Mouse (Mus musculus) cerebellum, adult 2 months (tissue): ENCODE measurements around the gene Tbc1d16. TPM values are rescaled to one million over a fixed set of nuclear protein-coding genes. Genes with fewer than 3 reads are reported as not detected.

Experiments used
- DNase-seq, 2 experiments: peaks; one replicate each; pipeline ENCODE4 v3.0.0; 2021
- H3K27ac ChIP-seq: fragments of 200-500 bp; 2 replicates; pipeline ENCODE4 v1.5.1; 2012; ENCODE audit warnings: low read length, control low read depth, inconsistent platforms; ENCODE audit not compliant: insufficient read depth
- H3K27me3 ChIP-seq: fragments of 200-500 bp; 2 replicates; pipeline ENCODE4 v1.6.1; 2012; ENCODE audit warnings: inconsistent platforms, mild to moderate bottlenecking, low read length, moderate library complexity; ENCODE audit not compliant: control insufficient read depth, insufficient read depth
- H3K4me1 ChIP-seq: fragments of 200-500 bp; 2 replicates; pipeline ENCODE4 v1.6.1; 2011; ENCODE audit warnings: low read length; ENCODE audit not compliant: control insufficient read depth, insufficient read depth
- H3K4me3 ChIP-seq: fragments of 200-500 bp; replicated peaks from 2 replicates; pipeline ENCODE3; 2011; ENCODE audit warnings: mild to moderate bottlenecking, low read depth, low read length, control low read depth; ENCODE audit not compliant: insufficient read depth
- CTCF ChIP-seq: fragments of 200-500 bp; IDR thresholded peaks from 2 replicates; pipeline ENCODE4 v1.5.1; 2011; ENCODE audit warnings: low read depth, mild to moderate bottlenecking, control low read depth, low read length, moderate library complexity, borderline replicate concordance; ENCODE audit not compliant: insufficient read depth
- POLR2A ChIP-seq: fragments of 200-500 bp; IDR thresholded peaks from 2 replicates; pipeline ENCODE4 v1.6.1; 2011; ENCODE audit warnings: low read length, control low read depth, borderline replicate concordance; ENCODE audit not compliant: insufficient read depth
- WGBS: fragments of 180-500 bp; shearing (Covaris S2); methylation state at CpG from one replicate; pipeline ENCODE4 v1.1.7; 2018; 5-methylcytosine and 5-hydroxymethylcytosine counted together
- polyA plus RNA-seq: library from polyadenylated mRNA; depleted of rRNA; stranded (reverse); fragments of >200 nt; gene quantifications from 2 replicates; pipeline ENCODE4 v1.2.3, GENCODE M21; 2012

Tbc1d16 gene
- polyA plus RNA-seq, 1 experiment: 32.5 TPM

DNA sequence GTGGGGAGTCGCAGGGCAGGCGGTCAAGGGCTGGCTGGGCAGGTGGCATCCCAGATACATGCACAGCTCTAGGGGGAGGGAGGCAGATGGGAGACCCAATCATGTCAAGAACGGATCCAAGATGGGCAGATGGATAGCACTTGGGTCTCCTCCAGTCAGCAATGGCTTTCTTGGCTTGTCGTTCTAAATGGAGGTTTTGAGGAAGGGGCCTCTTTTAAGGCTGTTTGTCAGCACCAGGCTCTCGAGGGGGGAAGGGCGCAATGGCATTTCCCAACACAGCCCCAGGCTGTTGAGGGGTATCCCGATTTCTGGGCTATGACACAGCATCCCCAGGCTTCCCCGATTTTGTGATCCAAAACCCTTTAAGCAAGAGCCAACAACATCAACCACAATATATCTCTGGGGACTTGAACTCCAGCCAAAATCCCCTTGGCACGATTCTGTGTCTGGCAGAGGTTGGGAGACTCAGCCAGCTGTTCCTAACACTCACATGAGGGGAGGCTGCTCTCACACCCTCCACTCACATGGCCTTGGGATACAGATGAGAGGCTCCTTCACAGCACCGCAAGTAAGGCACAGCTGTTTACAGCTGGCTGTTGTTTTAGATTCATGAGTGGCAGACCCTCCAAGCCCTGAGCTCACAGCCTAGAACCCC is 18.8 kb downstream of the Tbc1d16 start:
- 12% methylated on average over 10 of the region's 10 CpGs for WGBS
- Histone ChIP-seq H3K4me3 (peak overlapping the region; percentile 47), H3K27ac (peak overlapping the region; percentile 31), H3K27me3 (no peaks in the 10 kb centered on the region), H3K4me1 (peaks cover 57% of the 10 kb centered on the region)
- DNase-seq: peak; percentile 75 to 82
- TF ChIP-seq POLR2A (no peak), CTCF (no peak)

DNA sequence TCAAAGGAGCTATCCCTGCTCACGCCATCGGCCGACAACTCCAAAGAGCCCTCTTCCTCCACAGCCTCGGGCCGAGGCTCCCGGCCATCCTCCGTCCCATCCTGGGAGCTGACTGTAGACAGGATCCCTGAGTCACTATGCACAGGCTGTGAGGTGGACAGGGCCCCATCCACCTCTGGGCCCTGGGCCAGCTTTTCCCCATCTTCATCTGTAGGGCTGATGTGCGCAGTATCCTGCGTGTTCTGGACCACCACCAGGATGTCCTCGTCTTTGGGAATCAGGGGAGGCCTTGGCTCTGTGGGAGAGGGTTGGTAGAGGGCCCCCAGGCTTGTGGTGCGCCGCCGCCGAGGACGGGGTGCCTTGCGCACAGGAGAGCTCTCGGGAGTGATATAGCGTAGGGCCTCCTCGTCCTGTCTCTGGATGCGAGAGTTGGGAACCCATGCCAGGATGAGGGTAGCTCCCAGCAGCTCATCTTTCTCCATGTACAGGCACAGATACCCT is 19.4 kb downstream of the Tbc1d16 start:
- DNase-seq: no peak
- peaks cover 52% of the 10 kb centered on the region for H3K4me1 ChIP-seq
- H3K27ac ChIP-seq: peak overlapping the region; percentile 31
- TF ChIP-seq CTCF: no peak
- no peak for TF ChIP-seq POLR2A
- no peaks in the 10 kb centered on the region for H3K27me3 ChIP-seq
- H3K4me3 ChIP-seq: peak overlapping the region; percentile 1
- WGBS: 31% methylated on average over 20 of the region's 20 CpGs

DNA sequence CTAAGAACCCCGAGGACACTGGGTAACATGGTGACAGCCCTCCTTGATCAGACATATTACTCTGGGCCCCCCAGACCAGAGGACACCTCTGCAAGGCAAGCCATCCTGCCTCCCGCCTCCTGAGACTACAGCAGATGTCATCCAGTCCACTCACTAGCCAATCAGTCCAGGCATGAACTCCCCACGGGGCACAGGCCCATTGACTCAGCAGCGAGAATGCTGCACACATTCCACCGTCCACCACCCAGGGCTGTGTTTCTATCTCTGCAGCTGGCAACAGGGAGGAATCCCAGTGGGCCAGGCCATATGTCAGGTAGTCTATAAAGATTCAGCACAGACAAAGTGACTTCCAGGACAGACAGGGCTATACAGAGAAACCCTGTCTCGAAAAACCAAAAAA is 20.3 kb downstream of the Tbc1d16 start:
- Histone ChIP-seq H3K27me3 (no peaks in the 10 kb centered on the region), H3K4me3 (no peak overlapping the region), H3K27ac (no peak overlapping the region), H3K4me1 (peaks cover 46% of the 10 kb centered on the region)
- no peak for DNase-seq
- WGBS: 21% methylated on average over 6 of the region's 6 CpGs
- TF ChIP-seq POLR2A (no peak), CTCF (no peak)

DNA sequence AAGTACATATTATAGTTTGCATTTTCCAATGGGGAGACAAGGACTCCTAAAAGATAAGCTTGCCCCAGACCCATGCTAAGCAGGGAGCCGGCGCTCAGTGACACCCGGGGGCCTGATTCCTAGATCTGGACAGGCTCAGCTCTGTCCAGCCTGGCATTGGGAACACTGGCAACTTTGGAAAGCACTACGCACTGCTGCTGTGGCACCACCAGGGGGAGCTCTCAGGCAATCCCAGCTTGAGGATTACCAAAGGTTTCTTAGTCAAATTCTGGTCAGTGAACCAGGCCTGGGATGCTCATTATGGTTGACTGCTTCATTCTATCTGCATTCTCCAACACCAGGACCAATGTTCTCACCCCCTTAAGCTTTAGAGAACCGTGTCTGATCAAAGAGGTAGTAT is 21.7 kb downstream of the Tbc1d16 start:
- WGBS: 11% methylated on average over 5 of the region's 5 CpGs
- Histone ChIP-seq H3K27ac (no peak overlapping the region), H3K27me3 (no peaks in the 10 kb centered on the region), H3K4me3 (no peak overlapping the region), H3K4me1 (peaks cover 44% of the 10 kb centered on the region)
- TF ChIP-seq CTCF (peak; percentile 94), POLR2A (no peak)
- DNase-seq: peak; percentile 81 to 87

DNA sequence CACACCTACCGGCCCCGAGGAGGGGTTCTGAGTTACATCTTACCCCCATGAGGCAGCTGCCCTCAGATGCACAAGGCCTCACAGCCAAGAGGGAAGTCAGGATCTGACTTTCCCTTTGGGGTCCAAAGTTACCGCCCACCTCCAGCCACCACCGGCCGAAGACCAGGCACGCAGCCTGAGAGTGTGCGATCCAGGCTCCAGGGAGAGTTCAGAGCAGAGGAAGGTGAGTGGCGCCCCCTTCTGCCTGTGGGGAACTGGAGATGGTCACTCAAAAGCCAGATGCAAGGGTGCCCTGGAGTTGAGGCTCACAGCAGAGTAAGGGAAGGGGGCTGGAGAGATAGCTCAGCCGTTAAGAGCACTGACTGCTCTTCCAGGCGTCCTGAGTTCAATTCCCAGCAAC is 22.6 kb downstream of the Tbc1d16 start:
- no peak overlapping the region for H3K4me3 ChIP-seq
- 77% methylated on average over 10 of the region's 10 CpGs for WGBS
- H3K27me3 ChIP-seq: no peaks in the 10 kb centered on the region
- H3K4me1 ChIP-seq: peaks cover 44% of the 10 kb centered on the region
- 0 out of 2 replicates have a peak, but pooled peaks have one; percentile 15 for TF ChIP-seq CTCF
- TF ChIP-seq POLR2A: no peak
- DNase-seq: no peak
- H3K27ac ChIP-seq: no peak overlapping the region

DNA sequence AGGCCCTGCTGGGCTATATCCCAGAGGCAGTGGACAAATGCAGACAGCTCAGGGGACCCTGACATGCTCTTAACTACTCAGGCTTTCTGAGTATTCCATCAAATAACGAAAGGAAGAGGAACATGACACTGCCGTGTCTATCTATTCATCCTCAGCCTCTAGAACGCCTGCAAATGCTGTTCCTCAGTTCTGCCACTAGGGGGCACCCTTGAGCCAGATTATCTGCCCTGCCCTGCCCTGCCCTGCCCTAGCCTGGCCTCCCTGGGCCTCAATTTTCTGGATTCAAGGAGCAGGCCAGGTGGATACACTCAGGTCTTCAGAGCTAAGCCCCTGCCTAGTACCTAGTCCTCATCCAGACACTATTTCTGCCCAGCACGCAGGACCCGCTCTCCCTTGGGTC is 24.9 kb downstream of the Tbc1d16 start:
- TF ChIP-seq CTCF: peak; percentile 78
- no peak for TF ChIP-seq POLR2A
- peaks cover 34% of the 10 kb centered on the region for H3K4me1 ChIP-seq
- no peaks in the 10 kb centered on the region for H3K27me3 ChIP-seq
- WGBS: 50% methylated on average over 5 of the region's 5 CpGs
- peak in 1 of 2 experiments; percentile 58 for DNase-seq
- no peak overlapping the region for H3K4me3 ChIP-seq
- H3K27ac ChIP-seq: no peak overlapping the region

DNA sequence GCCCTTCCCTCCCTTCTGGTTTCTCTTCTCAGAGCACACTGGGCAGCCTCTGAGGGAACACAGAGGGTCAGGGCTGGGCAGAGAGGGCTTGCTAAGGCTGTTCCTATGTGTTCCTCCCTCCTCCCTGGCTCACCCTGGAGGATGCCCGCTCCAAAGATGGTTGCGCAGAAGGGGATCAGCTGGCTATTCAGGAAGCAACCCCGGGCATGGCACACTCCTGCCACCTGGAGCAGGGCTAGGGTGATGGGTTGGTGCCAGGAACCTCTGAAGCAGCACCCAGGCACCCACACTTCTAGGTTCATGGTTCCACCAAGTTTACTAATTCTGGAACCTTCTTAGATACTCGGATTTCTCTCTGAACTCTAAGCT is 29.1 kb downstream of the Tbc1d16 start:
- TF ChIP-seq CTCF: no peak
- no peak for TF ChIP-seq POLR2A
- WGBS: 21% methylated on average over 4 of the region's 4 CpGs
- H3K27me3 ChIP-seq: no peaks in the 10 kb centered on the region
- H3K27ac ChIP-seq: 0 out of 2 replicates have a peak overlapping the region, but pooled peaks have one; percentile 62
- no peak for DNase-seq
- H3K4me1 ChIP-seq: peaks cover 26% of the 10 kb centered on the region
- no peak overlapping the region for H3K4me3 ChIP-seq

DNA sequence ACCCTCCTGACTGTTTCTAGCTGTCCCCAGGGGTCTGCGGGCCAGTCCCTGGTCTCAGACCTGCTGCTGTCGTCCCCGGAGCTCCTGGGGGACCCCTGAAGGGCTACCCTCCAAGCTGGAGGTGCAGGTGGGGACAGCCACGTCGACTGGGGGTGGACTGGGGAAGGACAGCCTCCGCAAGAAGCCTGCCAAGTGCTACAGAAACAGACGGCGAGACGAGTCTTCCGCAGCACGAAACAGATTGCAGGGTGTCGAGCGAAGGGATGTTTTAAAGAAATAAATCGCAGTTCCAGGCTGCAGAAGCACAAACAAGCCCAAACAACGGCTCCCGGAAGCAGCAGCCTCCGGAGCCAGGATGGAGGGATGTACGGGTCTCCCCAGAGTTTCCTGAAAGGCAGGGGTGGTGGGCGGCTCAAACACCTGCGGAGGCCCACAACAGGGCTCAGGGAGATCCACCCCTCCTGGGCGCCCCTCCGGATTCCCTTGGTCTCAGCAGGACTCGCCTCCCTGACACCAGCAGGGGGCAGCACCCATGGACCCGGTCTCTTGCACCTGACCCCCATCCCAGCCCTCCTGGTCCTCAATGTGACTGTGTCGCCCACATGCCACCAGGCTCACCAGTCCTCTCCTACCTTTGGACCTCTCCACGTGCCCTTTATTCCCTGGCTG is 29.6 kb downstream of the Tbc1d16 start:
- H3K27me3 ChIP-seq: no peaks in the 10 kb centered on the region
- no peak overlapping the region for H3K4me3 ChIP-seq
- H3K4me1 ChIP-seq: peaks cover 26% of the 10 kb centered on the region
- H3K27ac ChIP-seq: peak overlapping the region; percentile 62
- WGBS: 4% methylated on average over 26 of the region's 26 CpGs
- peak; percentile 88 to 89 for DNase-seq
- TF ChIP-seq POLR2A (no peak), CTCF (peak; percentile 49; the same call in 1 of the 2 replicates)
